Mouse (Mus musculus) embryonic facial prominence, embryonic 12.5 days (tissue): ENCODE measurements around the gene Pold4. TPM values are rescaled to one million over a fixed set of nuclear protein-coding genes. Genes with fewer than 3 reads are reported as not detected.

Experiments used
- ATAC-seq: fragments of 200-750 bp; cut with Nextera tagmentation; 2 replicates; pipeline ENCODE4 v1.8.0; 2017; ENCODE audit not compliant: insufficient number of reproducible peaks, insufficient read depth, low FRiP score, low TSS enrichment
- H3K27ac ChIP-seq: fragments of 300-500 bp; sonication (generic); 2 replicates; pipeline ENCODE4 v1.5.1; 2016; ENCODE audit warnings: mild to moderate bottlenecking
- H3K27me3 ChIP-seq: fragments of 300-500 bp; sonication (generic); 2 replicates; pipeline ENCODE4 v1.6.1; 2016; ENCODE audit warnings: mild to moderate bottlenecking, moderate library complexity
- H3K36me3 ChIP-seq: fragments of 300-500 bp; sonication (generic); 2 replicates; pipeline ENCODE4 v1.6.1; 2016; ENCODE audit warnings: mild to moderate bottlenecking
- H3K4me1 ChIP-seq: fragments of 300-500 bp; sonication (generic); 2 replicates; pipeline ENCODE4 v1.6.1; 2016
- H3K4me2 ChIP-seq: fragments of 300-500 bp; sonication (generic); replicated peaks from 2 replicates; pipeline ENCODE4 v1.6.1; 2016; ENCODE audit warnings: mild to moderate bottlenecking, moderate library complexity
- H3K4me3 ChIP-seq: fragments of 300-500 bp; sonication (generic); 2 replicates; pipeline ENCODE4 v1.5.1; 2016; ENCODE audit warnings: mild to moderate bottlenecking
- H3K9ac ChIP-seq: fragments of 300-500 bp; sonication (generic); 2 replicates; pipeline ENCODE4 v1.6.1; 2016; ENCODE audit warnings: mild to moderate bottlenecking, moderate library complexity
- H3K9me3 ChIP-seq: fragments of 300-500 bp; sonication (generic); 2 replicates; pipeline ENCODE4 v1.6.1; 2016; ENCODE audit warnings: mild to moderate bottlenecking, moderate library complexity
- WGBS: fragments of 180-500 bp; shearing (Covaris S2); methylation state at CpG from one replicate; pipeline ENCODE4 v1.1.7; 2016; 5-methylcytosine and 5-hydroxymethylcytosine counted together
- polyA plus RNA-seq: library from polyadenylated mRNA; unstranded; fragments of >200 nt; fragmentation: Nextera tagmentation; extraction: Ambion mirVana; gene quantifications from 2 replicates; pipeline ENCODE4 v1.2.1, GENCODE M21; 2016

Gene Pold4
- polyA plus RNA-seq, 1 experiment from 2014 or later = 14.9 TPM

DNA sequence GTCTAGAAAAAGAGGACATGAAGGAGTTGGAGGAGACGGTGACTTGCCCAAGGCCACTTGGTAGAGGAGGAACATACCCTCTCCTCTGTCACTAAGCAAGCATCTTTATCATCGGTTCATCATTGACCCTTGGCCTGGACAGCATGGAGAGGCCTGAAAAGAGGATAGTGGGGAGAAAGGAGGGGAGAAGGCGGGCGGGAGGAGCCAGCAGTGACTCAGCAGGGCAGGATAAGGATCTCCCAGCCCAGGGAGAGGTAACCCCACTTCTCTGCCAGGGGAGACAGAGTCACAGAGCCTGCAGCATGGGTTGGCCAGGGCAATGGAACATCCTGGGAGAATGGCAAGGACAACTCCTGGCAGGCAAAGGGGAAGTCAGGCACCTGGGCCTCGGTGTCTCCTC lies 23.1 kb upstream of the Pold4 start:
- ATAC-seq = no peak
- Histone ChIP-seq H3K9ac (no peak overlapping the region), H3K9me3 (no peaks in the 10 kb centered on the region), H3K27ac (no peak overlapping the region), H3K4me1 (peaks cover 25% of the 10 kb centered on the region), H3K4me2 (no peak overlapping the region), H3K4me3 (no peak overlapping the region), H3K27me3 (peaks cover 2% of the 10 kb centered on the region), H3K36me3 (no peaks in the 10 kb centered on the region)
- 79% methylated on average over 5 of the region's 5 CpGs for WGBS

DNA sequence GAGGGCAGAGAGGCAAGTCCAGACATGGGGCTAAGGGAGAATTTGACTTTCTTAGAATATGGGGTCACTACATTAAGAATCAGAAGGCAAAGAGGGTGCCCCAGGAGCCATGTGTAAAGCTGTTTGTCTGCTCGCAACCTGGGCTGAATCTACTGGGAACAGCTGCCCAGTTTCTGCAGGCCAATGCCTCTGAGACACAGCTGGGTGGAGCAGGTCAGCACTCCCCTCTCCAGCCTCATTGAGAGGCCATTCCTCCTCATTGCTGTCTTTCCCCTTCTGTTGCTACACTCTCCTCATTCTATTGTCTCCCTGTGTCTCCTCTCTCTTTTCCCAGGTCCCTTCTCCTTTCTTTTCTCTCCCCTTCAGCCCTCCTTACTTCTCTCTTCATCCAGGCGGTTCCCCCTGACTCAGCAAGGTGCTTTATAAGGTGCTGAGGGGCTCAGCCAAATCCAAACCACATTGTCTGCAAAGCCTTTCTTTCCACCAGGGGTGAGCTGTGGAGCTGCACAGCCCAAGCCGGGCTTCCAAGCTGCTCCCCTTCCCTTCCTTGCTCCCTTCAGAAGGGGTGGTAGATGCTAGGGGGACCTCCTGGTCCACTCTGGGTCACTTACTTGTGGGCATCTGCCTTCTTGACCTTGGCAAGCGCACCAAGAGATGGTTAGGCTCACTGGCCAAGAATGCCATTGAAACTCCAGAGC lies 19.7 kb upstream of the Pold4 start:
- Histone ChIP-seq H3K4me2 (peak overlapping the region; percentile 87), H3K4me1 (peaks cover 41% of the 10 kb centered on the region), H3K9me3 (no peaks in the 10 kb centered on the region), H3K27ac (peak overlapping the region; percentile 94; the same call in 1 of the 2 replicates), H3K4me3 (no peak overlapping the region), H3K27me3 (no peaks in the 10 kb centered on the region; the same call in 1 of the 2 replicates), H3K9ac (peak overlapping the region; percentile 19), H3K36me3 (no peaks in the 10 kb centered on the region)
- WGBS = 19% methylated on average over 4 of the region's 4 CpGs
- no peak for ATAC-seq

DNA sequence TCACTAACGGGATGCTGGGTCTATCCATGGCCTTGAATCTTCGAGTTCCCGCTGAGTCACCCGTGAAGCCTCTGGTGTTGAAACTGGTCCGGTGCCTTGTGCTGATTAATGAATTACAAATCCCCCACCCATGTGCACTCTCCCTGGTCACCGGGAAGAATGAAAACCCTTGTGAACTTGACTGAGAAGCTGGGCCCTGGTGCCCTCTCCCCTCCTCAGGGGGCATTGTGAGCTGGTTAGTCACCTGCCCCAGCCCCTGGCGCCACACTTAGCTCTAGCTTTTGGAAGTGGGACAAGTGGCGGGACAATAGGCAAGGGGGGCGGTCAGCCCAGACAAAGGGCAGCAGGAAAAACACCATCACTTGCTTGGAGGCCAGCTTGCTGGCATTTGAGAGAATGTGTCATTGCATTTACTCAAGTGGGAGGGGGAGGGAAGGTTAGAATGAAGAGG lies 18.1 kb upstream of the Pold4 start:
- Histone ChIP-seq H3K4me2 (peak overlapping the region; percentile 87), H3K4me1 (peaks cover 56% of the 10 kb centered on the region), H3K27ac (peak overlapping the region; percentile 94), H3K27me3 (no peaks in the 10 kb centered on the region; the same call in 1 of the 2 replicates), H3K9me3 (no peaks in the 10 kb centered on the region), H3K9ac (peak overlapping the region; percentile 92), H3K4me3 (peak overlapping the region; percentile 82), H3K36me3 (no peaks in the 10 kb centered on the region)
- no peak for ATAC-seq
- 8% methylated on average over 9 of the region's 9 CpGs for WGBS

DNA sequence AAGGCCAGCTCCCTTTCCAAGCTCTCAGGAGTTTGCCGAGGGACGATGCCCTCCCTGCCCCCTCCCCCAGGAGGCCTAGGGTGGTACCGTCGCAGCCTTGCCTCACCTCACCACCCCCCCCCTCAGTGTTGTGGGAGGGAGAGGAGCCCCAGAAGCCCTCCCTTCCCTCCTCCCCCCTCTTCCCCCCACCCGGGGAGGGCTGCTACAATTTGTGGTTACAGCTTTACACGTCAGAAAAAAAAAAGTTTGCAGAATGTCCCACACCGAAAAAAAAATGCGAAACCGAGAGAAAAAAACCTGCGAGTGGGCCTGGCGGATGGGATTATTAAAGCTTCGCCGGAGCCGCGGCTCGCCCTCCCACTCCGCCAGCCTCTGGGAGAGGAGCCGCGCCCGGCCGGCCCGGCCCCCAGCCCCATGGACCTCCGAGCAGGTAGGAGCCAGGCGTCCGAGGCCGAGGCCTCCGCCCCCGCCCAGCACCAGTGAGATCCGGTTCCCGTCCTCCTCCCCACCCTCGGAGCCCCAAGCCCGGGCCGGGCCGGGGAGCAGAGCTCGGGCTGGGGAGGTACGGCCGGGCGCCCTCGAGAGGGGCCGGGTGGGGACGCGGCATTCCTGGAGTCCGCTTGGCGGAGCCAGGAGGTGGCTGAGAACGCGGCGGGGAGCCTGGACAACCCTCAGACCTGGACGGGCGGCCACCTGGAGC lies 17.5 kb upstream of the Pold4 start, which contains the start of the genes Clcf1 and AC109138.7:
Clcf1 (plus strand) TSS at position 168 of the 700 bp plus-strand sequence.
AC109138.7 (plus strand) TSS at position 287 of the 700 bp plus-strand sequence.
- peak within 1 kb of the TSS; percentile 92 for H3K9ac ChIP-seq
- peak; percentile 32 for ATAC-seq
- H3K4me1 ChIP-seq = peaks cover 59% of the 10 kb centered on the region
- no peaks in the 10 kb centered on the region for H3K27me3 ChIP-seq
- H3K4me2 ChIP-seq = peak within 1 kb of the TSS; percentile 87
- H3K4me3 ChIP-seq = peak within 1 kb of the TSS; percentile 82
- under 1% methylated on average over 46 of the region's 49 CpGs for WGBS
- no peaks in the 10 kb centered on the region for H3K36me3 ChIP-seq
- peak within 1 kb of the TSS; percentile 94 for H3K27ac ChIP-seq
- no peaks in the 10 kb centered on the region for H3K9me3 ChIP-seq

DNA sequence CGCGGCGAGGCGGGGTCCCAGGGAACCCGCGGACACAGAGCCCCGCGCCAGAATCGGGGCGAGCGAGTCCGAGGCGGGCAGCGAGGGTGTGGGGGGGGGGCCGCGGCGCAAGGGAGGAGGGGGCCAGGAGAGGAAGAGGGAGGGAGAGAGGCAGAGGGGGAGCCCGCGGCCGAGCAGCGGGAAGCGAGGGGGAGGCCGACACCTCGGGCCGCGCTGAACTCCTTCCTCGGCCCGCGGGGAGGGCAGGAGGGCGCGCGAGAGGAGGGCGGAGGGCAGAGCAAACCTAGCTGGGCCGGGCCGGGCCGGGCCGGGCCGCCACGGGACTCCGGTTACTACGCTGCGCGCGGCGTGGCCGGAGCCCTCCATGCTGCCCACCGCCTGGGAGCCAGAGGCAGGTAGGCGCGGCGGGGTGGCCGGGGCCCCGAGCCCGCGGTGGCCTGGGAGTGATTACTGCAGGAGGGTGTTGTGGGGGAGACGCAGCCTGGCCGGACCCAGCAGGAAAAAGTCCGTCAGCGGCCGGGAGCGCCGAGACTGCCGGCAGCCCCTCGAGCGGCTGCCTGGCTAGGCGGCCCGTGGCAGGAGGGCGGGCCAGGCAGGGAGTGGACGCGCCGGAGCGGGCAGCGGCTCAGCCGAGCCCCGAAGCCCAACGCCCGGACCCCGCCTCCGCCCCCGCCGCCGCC lies 16.8 kb upstream of the Pold4 start:
- no peak for ATAC-seq

DNA sequence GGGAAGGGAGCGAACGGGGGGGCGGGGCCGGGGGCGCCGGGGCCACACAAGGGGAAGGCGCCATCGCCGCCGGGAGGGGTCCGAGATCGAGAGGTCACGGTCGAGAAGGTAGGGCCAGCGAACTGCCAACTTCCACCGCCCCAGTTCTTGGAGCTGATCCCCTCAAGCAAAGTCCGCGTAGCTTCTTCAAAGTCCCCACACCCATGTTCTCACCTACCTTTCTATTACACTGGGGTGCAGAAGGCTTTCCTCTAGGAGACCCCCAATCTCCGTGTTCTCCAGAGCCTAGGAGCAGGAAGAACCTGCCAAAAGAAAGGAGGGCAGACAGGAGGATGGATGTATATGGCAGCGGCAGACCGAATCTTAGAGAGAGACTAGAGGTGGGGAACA lies 16.3 kb upstream of the Pold4 start:
- WGBS = under 1% methylated on average over 14 of the region's 21 CpGs
- ATAC-seq = no peak
- Histone ChIP-seq H3K36me3 (no peaks in the 10 kb centered on the region), H3K27ac (peak overlapping the region; percentile 94), H3K4me1 (peaks cover 72% of the 10 kb centered on the region), H3K4me3 (peak overlapping the region; percentile 82), H3K9me3 (no peaks in the 10 kb centered on the region), H3K4me2 (peak overlapping the region; percentile 87), H3K9ac (peak overlapping the region; percentile 92), H3K27me3 (no peaks in the 10 kb centered on the region)

More for the DNA sequence above, 16.8 kb upstream of the Pold4 start:
- H3K4me1 ChIP-seq = peaks cover 66% of the 10 kb centered on the region
- peak overlapping the region; percentile 92 for H3K9ac ChIP-seq
- H3K4me3 ChIP-seq = peak overlapping the region; percentile 82
- 1% methylated on average over 59 of the region's 81 CpGs for WGBS
- H3K27me3 ChIP-seq = no peaks in the 10 kb centered on the region
- H3K27ac ChIP-seq = peak overlapping the region; percentile 94
- H3K36me3 ChIP-seq = no peaks in the 10 kb centered on the region
- no peaks in the 10 kb centered on the region for H3K9me3 ChIP-seq
- peak overlapping the region; percentile 87 for H3K4me2 ChIP-seq

DNA sequence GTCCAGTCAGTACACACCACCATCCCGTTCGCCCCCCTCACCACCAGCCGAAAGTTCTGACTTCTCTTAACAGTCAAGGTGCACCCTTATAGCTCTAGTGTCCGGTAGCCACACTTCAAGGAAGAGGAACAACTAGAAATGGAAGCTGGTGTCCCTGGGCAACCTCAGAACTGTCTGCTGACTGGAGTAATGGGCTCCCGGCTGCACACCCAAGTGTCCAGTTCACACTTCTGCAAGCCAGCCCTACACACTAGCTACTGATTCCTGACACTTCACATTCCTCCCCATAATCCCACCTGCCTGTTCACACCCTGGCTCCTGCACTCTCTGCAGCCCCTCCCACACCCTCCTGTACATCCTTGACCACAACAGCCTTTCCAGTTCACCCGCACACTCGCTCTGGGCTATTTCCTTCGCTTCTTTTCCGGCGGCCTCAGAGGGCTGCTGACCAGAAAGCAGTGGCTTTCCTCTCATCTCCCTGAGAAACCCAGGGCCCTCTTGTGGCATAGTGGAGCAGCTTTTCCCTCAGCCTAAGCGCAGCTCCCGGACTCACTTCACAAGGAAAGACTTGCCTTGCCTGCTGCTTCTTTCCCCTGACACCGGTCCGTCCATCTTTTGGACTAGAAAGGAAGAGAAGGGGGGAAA lies 15.5 kb upstream of the Pold4 start:
- Histone ChIP-seq H3K36me3 (no peaks in the 10 kb centered on the region), H3K4me2 (peak overlapping the region; percentile 87), H3K9me3 (no peaks in the 10 kb centered on the region), H3K9ac (peak overlapping the region; percentile 5), H3K27ac (peak overlapping the region; percentile 72; the same call in 1 of the 2 replicates), H3K27me3 (no peaks in the 10 kb centered on the region), H3K4me3 (peak overlapping the region; percentile 82), H3K4me1 (peaks cover 79% of the 10 kb centered on the region)
- 18% methylated on average over 14 of the region's 14 CpGs for WGBS
- no peak for ATAC-seq

DNA sequence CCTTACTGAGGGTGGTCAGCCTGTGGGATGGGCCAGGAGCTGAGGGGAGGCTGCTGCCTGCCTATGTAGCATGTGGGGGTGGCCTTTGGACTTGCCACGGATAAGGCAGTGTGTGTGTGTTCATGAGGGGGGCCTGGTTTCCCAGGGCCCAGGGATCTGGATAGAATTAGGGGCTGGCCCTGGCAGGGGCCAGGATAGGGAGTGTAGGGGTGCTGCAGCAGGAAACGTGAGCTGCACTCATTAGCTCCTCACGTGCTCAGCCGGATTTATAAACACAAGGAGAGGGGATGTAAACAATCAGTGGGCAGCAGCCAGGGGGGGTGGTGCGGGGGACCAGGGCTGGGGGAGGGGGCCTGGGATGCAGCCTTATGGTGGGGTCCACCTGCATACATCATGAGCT lies 14.6 kb upstream of the Pold4 start:
- 7% methylated on average over 5 of the region's 5 CpGs for WGBS
- Histone ChIP-seq H3K27me3 (no peaks in the 10 kb centered on the region), H3K9me3 (no peaks in the 10 kb centered on the region), H3K4me1 (peaks cover 71% of the 10 kb centered on the region), H3K4me2 (peak overlapping the region; percentile 87), H3K9ac (0 out of 2 replicates have a peak overlapping the region, but pooled peaks have one; percentile 10), H3K4me3 (0 out of 2 replicates have a peak overlapping the region, but pooled peaks have one; percentile 82), H3K27ac (peak overlapping the region; percentile 72), H3K36me3 (peaks cover 8% of the 10 kb centered on the region)
- peak; percentile 78 for ATAC-seq

DNA sequence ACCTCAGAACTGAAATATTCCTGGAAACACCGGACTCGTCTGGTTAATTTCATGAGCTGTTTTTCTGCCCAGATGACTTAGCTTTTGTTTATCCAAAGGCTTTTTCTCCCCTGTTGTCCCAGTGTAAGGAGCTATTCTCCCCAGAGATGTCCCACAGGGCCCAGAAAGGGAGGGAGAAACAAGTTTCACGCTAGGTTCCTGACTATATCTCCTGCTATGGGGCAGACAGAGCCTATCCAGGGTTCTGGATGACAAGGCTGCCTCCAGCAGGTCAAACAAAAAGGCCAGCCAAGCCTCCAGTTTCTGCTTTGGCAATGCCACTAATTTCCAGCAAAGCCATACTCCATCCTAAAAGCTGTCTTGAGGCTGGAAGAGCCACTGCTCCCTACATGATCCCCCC lies 13.8 kb upstream of the Pold4 start:
- no peak overlapping the region for H3K4me3 ChIP-seq
- H3K27me3 ChIP-seq = no peaks in the 10 kb centered on the region
- WGBS = 30% methylated on average over 3 of the region's 3 CpGs
- peak overlapping the region; percentile 87 for H3K4me2 ChIP-seq
- no peaks in the 10 kb centered on the region for H3K9me3 ChIP-seq
- H3K27ac ChIP-seq = peak overlapping the region; percentile 72
- H3K9ac ChIP-seq = 0 out of 2 replicates have a peak overlapping the region, but pooled peaks have one; percentile 10
- peaks cover 64% of the 10 kb centered on the region for H3K4me1 ChIP-seq
- no peak for ATAC-seq
- peaks cover 16% of the 10 kb centered on the region for H3K36me3 ChIP-seq

DNA sequence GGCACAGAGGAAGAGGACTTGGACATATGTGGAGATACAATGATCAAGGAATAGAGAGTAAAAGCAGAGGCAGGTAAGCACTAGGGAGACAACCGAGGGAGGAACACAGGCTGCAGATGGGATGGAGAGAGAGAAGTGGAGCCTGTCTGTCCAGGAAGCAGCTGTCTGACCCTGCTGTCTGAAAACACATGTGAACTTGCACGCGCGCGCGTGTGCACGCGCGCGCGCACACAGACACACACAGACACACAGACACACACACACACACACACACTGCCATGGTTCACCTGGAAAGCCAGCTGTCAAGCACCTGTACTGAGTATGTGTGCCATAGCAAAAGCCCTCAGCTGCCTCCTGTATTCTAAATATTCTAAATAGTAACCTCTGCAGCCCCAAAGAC lies 13.4 kb upstream of the Pold4 start:
- peak overlapping the region; percentile 72 for H3K27ac ChIP-seq
- H3K4me1 ChIP-seq = peaks cover 60% of the 10 kb centered on the region
- no peaks in the 10 kb centered on the region for H3K9me3 ChIP-seq
- 68% methylated on average over 11 of the region's 11 CpGs for WGBS
- H3K4me2 ChIP-seq = peak overlapping the region; percentile 87; the same call in 1 of the 2 replicates
- H3K4me3 ChIP-seq = no peak overlapping the region
- H3K27me3 ChIP-seq = no peaks in the 10 kb centered on the region
- no peak for ATAC-seq
- no peak overlapping the region for H3K9ac ChIP-seq
- H3K36me3 ChIP-seq = peaks cover 17% of the 10 kb centered on the region

DNA sequence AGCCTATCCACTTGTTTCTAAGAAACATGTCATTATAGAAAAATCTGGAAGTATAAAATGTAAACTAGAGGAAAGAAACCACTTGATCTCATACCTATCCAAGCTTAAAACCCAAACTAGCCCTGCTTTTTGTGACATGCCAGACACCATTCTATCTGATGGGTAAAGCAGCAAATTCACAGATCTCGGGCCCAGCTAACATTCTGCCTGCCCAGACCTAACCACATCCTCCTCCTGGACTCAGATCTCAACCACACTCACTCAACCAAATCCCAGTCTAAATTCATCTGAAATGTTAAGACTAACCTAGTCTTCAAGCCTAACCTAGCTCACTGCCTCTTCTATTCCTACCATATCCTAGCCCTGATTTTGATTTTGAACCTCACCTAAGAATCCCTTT lies 12.9 kb upstream of the Pold4 start:
- 79% methylated on average over 1 of the region's 1 CpGs for WGBS
- Histone ChIP-seq H3K4me2 (no peak overlapping the region), H3K27me3 (no peaks in the 10 kb centered on the region), H3K27ac (0 out of 2 replicates have a peak overlapping the region, but pooled peaks have one; percentile 72), H3K9ac (no peak overlapping the region), H3K9me3 (no peaks in the 10 kb centered on the region), H3K36me3 (peaks cover 17% of the 10 kb centered on the region), H3K4me1 (peaks cover 55% of the 10 kb centered on the region), H3K4me3 (no peak overlapping the region)
- no peak for ATAC-seq
